Mouse (Mus musculus): ENCODE measurements around the gene Sys1.

DNA sequence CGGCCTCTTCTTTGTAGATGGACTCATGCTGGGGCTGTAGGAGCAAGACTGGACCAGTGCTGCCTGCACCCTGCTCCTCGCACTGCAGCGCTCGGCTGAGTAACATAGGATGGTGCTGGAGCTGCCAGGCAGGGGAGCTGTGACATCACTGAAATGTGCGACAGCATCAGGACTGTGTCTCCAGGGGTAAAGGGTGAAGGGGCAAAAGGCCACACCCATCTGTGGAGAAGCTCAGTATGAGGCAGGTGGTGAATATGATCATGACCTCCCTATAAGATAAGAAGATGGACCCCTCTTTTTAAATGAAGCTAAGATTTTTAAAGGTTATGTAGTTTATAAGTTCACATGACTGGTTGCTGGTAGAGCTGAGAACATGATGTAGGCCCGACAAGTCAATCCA lies 16.9 kb downstream of the Sys1 start, which contains the start of gene Trp53tg5:
- TF ChIP-seq TAL1 (IDR thresholded peaks at IDR 0.05; ENCODE audit: low read length) (no peak), GATA1 (IDR thresholded peaks at IDR 0.05; ENCODE audit: low read length) (no peak)
